Mouse (Mus musculus) forebrain, postnatal 0 days (tissue): Measurements from ENCODE around the gene Gm4894. TPM values are rescaled to one million over a fixed set of nuclear protein-coding genes. Genes with fewer than 3 reads are reported as not detected.
A peak's percentile ranks its signal among the peaks of the same experiment; 100 is the strongest.

Experiments used
- ATAC-seq: fragments of 200-750 bp; cut with Nextera tagmentation; 2 replicates; pipeline ENCODE4 v1.8.0; 2017; ENCODE audit warnings: mild to moderate bottlenecking, moderate library complexity
- DNase-seq: peaks from one replicate; pipeline ENCODE4 v3.0.0-alpha.2; 2015
- H3K27ac ChIP-seq: fragments of 300-500 bp; sonication (generic); 2 replicates; pipeline ENCODE4 v1.5.1; 2014; ENCODE audit warnings: low read depth, mild to moderate bottlenecking, antibody characterized with exemption, low read length, moderate library complexity, mixed read lengths
- H3K27me3 ChIP-seq: fragments of 300-500 bp; sonication (generic); 2 replicates; pipeline ENCODE4 v1.6.1; 2014; ENCODE audit warnings: mild to moderate bottlenecking, low read length, mixed read lengths; ENCODE audit not compliant: insufficient read depth
- H3K36me3 ChIP-seq: fragments of 300-500 bp; sonication (generic); 2 replicates; pipeline ENCODE4 v1.6.1; 2014; ENCODE audit warnings: mild to moderate bottlenecking, moderate library complexity; ENCODE audit not compliant: insufficient read depth
- H3K4me1 ChIP-seq: fragments of 300-500 bp; sonication (generic); 2 replicates; pipeline ENCODE4 v1.6.1; 2014; ENCODE audit warnings: antibody characterized with exemption; ENCODE audit not compliant: insufficient read depth
- H3K4me2 ChIP-seq: fragments of 300-500 bp; sonication (generic); 2 replicates; pipeline ENCODE4 v1.6.1; 2014; ENCODE audit warnings: low read depth, mild to moderate bottlenecking, moderate library complexity
- H3K4me3 ChIP-seq: fragments of 300-500 bp; sonication (generic); 2 replicates; pipeline ENCODE4 v1.5.1; 2014; ENCODE audit warnings: low read depth, low read length, mixed read lengths
- H3K9ac ChIP-seq: fragments of 300-500 bp; sonication (generic); 2 replicates; pipeline ENCODE4 v1.6.1; 2014; ENCODE audit warnings: mild to moderate bottlenecking
- H3K9me3 ChIP-seq: fragments of 300-500 bp; sonication (generic); 2 replicates; pipeline ENCODE4 v1.6.1; 2016; ENCODE audit warnings: low read length
- CTCF ChIP-seq: sonication (generic); IDR thresholded peaks from 2 replicates; pipeline ENCODE4 v1.5.1; 2016; ENCODE audit warnings: antibody characterized with exemption, control low read depth, low read depth
- WGBS: fragments of 180-500 bp; shearing (Covaris S2); extraction: QIAGEN DNeasy Blood & Tissue Kit; methylation state at CpG from one replicate; pipeline ENCODE4 v1.1.7; 2014; 5-methylcytosine and 5-hydroxymethylcytosine counted together
- polyA plus RNA-seq: library from polyadenylated mRNA; unstranded; fragments of >200 nt; fragmentation: Nextera tagmentation; extraction: Ambion mirVana; gene quantifications from 2 replicates; pipeline ENCODE4 v1.2.1, GENCODE M21; 2015
- total RNA-seq: library from RNA; depleted of rRNA; stranded (reverse); fragments of >200 nt; gene quantifications from 2 replicates; pipeline ENCODE4 v1.2.3, GENCODE M21; 2014; rRNA removed

Gm4894 gene
- total and polyA plus RNA-seq, 2 experiments from 2014 or later: not detected

DNA sequence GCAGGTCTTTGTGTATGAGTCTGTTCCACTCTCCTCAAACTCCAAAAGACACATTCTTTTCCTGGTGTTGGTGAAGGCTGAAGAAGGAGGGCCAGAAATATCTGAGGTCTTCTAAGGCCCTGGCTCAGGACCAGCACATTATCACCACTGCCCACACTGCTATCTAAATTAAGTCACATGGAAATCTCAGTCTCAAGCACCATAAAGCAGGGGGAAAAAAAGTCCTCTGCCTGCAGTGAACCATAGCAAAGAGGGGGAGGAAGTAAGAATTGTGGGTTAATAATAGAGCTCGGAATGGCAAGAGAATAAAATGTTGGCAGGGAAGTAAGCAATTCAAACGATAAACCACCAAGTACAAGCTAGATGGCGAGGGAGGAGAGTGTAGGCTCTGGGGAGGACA lies 57.2 kb downstream of the Gm4894 start:
- Histone ChIP-seq H3K4me3 (no peak overlapping the region), H3K9me3 (no peaks in the 10 kb centered on the region), H3K4me2 (no peak overlapping the region), H3K9ac (no peak overlapping the region), H3K27ac (no peak overlapping the region), H3K27me3 (no peaks in the 10 kb centered on the region; the same call in 1 of the 2 replicates), H3K36me3 (no peaks in the 10 kb centered on the region), H3K4me1 (no peaks in the 10 kb centered on the region)
- no peak for DNase-seq
- no peak for TF ChIP-seq CTCF
- 56% methylated on average over 3 of the region's 3 CpGs for WGBS
- ATAC-seq: no peak

DNA sequence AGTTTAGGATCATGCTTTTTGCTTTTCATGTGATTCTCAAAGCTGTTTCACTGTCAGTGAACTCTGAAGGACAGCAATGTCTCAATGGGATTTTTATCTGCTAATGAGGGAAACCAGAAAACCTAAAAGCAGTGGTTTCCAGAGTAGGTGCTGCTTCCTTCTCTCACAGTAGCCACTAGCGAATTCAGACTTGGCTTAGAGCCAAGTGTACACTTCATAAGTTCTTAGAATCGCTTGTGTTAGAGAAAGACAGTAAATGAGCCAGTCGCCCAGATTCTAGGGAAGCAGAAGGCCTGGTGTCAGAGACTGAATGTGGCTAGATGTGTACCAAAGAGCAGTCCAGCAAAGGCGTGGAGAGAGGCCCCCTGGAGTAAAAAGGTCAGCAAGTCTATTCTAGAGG lies 60.5 kb downstream of the Gm4894 start:
- ATAC-seq (no peak), DNase-seq (peak; percentile 8)
- no peaks in the 10 kb centered on the region for H3K4me1 ChIP-seq
- no peak for TF ChIP-seq CTCF
- WGBS: 37% methylated on average over 4 of the region's 4 CpGs
- H3K27ac ChIP-seq: no peak overlapping the region
- no peaks in the 10 kb centered on the region for H3K36me3 ChIP-seq
- no peak overlapping the region for H3K4me2 ChIP-seq
- no peaks in the 10 kb centered on the region; the same call in 1 of the 2 replicates for H3K27me3 ChIP-seq
- H3K9ac ChIP-seq: no peak overlapping the region
- no peaks in the 10 kb centered on the region for H3K9me3 ChIP-seq
- H3K4me3 ChIP-seq: no peak overlapping the region

- no peak for ATAC-seq
- TF ChIP-seq CTCF: no peak
- Histone ChIP-seq H3K4me3 (no peak overlapping the region), H3K36me3 (no peaks in the 10 kb centered on the region), H3K9ac (no peak overlapping the region), H3K4me1 (no peaks in the 10 kb centered on the region), H3K27ac (no peak overlapping the region), H3K9me3 (no peaks in the 10 kb centered on the region), H3K27me3 (no peaks in the 10 kb centered on the region), H3K4me2 (no peak overlapping the region)
- DNase-seq: no peak
Measured at GRCm38 (mm10) chr9:49318638-49319037, 68.3 kb downstream of the Gm4894 start.

Other genes starting within 250 kb of the Gm4894 start
- 15.2 and 18.6 TPM in 2 replicates for gene Zw10, start 194.9 kb upstream of the Gm4894 start, total RNA-seq
- 12.3 and 16.1 TPM in 2 replicates for gene Zw10, start 194.9 kb upstream of the Gm4894 start, polyA plus RNA-seq
- gene Tmprss5, start 169.3 kb upstream of the Gm4894 start, total RNA-seq: 0.14 and 1.0 TPM in 2 replicates
- gene Tmprss5, start 169.3 kb upstream of the Gm4894 start, polyA plus RNA-seq: 0.88 and 1.4 TPM in 2 replicates
- 7.4 and 10.0 TPM in 2 replicates for gene Drd2, start 90.1 kb downstream of the Gm4894 start, total RNA-seq
- 4.9 and 6.3 TPM in 2 replicates for gene Drd2, start 90.1 kb downstream of the Gm4894 start, polyA plus RNA-seq
- not detected in 2 replicates for gene Ankk1, start 176.5 kb downstream of the Gm4894 start, total RNA-seq
- not detected in 2 replicates for gene Ankk1, start 176.5 kb downstream of the Gm4894 start, polyA plus RNA-seq
- gene Ttc12, start 235.7 kb downstream of the Gm4894 start, total RNA-seq: 2.6 and 3.7 TPM in 2 replicates
- gene Ttc12, start 235.7 kb downstream of the Gm4894 start, polyA plus RNA-seq: 1.2 and 2.5 TPM in 2 replicates